Mouse (Mus musculus) layer of hippocampus, adult 9-10 months (tissue): Measurements from ENCODE around the gene Chmp1a.
"Not testable (repeated sequence)": the region's sequence is repeated elsewhere in the genome, so short reads cannot be mapped to it uniquely, and the experiment has no call there.

Experiments used
- DNase-seq: peaks from one replicate; pipeline ENCODE4 v3.0.0; 2022; ENCODE audit warnings: low spot score

Chmp1a gene

DNA sequence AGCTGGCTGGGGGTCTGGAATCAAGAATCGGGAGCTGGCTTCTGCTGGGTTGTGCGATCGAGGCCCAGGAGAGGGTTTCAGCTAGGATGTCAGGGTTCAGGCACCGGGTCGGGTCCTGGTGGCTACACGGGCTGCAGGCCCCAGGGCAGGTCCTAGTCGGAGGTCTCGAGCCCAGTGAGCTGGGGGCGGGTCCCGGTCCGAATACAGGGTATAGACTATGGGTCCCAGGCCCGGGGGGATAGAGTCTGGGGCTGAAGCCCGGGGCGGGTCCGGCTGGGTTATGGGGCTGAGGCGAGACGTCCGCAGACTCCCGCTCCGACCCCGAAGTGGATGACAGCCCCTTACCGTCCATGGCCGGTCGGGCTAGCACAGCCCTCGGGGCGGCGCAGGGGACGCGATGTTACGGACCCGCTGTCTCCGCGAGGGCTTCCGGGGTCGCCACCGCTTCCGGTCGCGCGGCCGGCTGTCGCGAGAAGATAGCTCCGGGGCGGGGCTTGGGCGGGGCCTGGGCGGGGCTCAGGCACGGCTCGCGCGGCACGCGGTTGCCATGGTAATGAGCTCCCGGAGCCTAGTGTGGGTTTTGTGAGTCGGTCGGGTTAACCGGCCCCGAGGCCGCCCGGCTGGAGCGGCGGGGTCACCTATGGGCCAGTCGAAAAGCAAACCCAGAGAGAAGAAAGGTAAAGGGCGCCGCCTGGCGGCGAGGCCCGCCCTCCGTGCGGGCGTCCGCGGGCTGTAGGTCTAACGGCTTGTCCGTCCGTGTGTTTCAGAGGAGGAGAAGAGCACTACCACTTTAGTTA lies at the start of gene Chmp1a, which contains the start of gene Spata33:
Gene Chmp1a, minus strand, starts transcription at position 443 of the 797 bp plus-strand sequence.
Gene Spata33, plus strand, starts transcription at position 512 of the 797 bp plus-strand sequence.
- DNase-seq = no peak

DNA sequence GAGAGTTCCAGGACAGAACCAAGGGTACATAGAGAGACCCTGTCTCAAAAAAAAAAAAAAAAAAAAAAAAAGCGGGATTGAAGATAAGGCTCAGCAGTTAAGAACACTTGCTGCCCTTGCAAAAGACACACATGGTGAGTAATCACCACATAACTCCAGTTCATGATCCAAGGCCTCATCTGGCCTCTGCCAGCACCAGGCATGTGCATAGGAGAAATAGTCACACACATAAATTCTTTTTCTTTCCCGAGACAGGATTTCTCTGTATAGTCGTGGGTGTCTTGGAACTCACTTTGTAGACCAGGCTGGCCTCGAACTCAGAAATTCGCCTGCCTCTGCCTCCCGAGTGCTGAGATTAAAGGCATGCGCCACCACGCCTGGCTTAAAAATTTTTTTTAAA lies 45.0 kb upstream of the Chmp1a start:
- DNase-seq = not testable (repeated sequence)

DNA sequence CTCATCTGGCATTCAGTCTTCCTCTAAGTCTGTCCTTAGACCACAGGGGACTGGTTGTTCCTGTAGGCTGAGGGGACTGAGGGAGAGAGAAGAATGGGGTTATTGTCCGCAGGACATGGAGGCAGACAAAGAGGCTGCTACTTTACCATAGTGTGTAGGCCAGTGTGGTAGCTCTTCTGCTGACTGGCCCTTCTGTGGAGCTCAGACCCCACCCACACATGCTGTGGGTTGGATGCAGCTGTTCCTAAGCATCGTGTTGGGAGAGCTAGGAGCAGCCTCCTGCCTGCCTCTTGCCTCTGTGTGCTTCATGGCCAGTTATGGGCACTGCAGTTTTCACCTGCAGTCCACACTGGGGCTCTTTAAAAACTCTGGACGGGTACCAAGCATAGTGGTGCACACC lies 44.6 kb upstream of the Chmp1a start:
- DNase-seq = no peak

DNA sequence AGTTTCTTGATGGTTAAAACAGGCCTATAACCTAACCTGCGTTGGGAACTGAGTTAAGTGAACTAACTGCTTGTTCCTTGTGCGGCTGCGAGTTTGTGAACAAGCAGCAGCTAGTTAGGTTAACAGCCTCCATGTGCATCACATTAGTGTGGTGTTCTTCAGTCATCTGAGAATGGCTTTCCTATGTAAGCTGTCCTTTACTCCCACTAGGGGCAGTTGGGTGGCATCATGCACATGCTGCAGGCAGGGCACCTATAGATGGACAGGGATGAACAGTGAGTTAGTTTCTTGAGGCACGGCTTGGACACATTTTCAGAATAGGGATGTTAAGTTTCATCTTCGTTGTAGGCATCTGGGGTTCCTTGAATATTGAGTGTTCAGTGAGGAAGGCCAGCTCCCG lies 42.6 kb upstream of the Chmp1a start:
- DNase-seq = no peak

GRCm38 (mm10) chr8:123254099-123254885 lies 41.7 kb upstream of the Chmp1a start, which contains the start of the genes Zfp276 and Vps9d1:
Gene Zfp276, plus strand, starts transcription at chr8:123254195.
Gene Vps9d1, minus strand, starts transcription at chr8:123254348.
- no peak for DNase-seq

DNA sequence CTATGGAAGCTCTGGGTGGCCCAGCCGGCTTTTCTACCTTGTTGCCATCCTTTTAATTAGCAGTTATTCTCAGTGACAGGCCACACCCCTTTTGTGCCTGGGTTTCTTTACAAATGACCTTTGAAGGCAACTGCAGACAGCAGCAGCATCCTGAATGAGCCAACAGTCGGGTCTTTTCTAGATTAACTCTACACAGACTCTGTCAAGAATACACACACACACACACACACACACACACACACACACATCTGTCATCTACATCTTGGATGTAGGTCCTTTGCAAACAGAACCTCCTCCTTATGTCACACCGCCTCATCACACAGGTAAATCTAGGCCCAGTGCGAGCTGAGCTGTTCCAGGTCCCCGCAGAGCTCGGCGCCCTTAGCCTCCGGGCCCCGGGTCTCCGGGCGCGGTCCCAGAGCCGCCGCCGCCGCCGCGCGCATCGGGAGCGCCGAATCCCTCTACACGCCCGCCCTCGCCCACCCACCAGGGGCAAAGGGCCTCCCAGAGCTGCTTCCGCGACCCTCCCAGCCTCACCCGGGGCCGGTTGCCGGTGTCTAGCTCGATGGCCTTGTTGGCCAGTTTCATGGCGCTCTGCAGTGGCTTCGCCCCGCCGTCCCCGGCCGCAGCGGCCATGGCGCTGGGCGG lies 41.0 kb upstream of the Chmp1a start:
- DNase-seq = no peak

- no peak for DNase-seq
Observed at GRCm38 (mm10) chr8:123252925-123253324, 40.4 kb upstream of the Chmp1a start.

GRCm38 (mm10) chr8:123250940-123251339 lies 38.4 kb upstream of the Chmp1a start:
- no peak for DNase-seq

GRCm38 (mm10) chr8:123248596-123248995 lies 36.0 kb upstream of the Chmp1a start:
- no peak for DNase-seq

GRCm38 (mm10) chr8:123247748-123248147 lies 35.2 kb upstream of the Chmp1a start:
- DNase-seq = no peak

- DNase-seq = no peak
Observed at GRCm38 (mm10) chr8:123245543-123245942, 33.0 kb upstream of the Chmp1a start.

DNA sequence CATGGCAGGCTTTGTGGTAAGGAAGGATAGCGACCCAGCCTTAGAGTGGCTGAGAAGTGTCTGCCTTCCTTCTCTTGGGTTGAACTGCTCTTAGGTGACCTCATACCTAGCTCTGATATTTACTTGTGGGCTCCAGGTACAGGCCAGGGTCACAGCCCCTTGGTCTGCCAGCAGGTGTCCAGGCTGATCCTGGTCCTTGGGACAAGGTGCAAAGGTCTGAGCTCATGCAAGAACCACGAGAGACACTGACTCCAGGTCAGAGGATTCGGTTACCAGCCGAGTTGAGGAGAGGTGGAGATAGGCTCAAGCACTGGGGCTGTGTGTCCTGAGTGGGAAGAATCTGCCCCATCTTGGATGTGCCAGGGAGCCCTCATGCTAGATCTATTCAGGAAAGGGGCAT lies 31.8 kb upstream of the Chmp1a start:
- no peak for DNase-seq

- no peak for DNase-seq
Observed at GRCm38 (mm10) chr8:123243053-123243452, 30.5 kb upstream of the Chmp1a start.

GRCm38 (mm10) chr8:123242107-123242923 lies 29.8 kb upstream of the Chmp1a start:
- DNase-seq = no peak

DNA sequence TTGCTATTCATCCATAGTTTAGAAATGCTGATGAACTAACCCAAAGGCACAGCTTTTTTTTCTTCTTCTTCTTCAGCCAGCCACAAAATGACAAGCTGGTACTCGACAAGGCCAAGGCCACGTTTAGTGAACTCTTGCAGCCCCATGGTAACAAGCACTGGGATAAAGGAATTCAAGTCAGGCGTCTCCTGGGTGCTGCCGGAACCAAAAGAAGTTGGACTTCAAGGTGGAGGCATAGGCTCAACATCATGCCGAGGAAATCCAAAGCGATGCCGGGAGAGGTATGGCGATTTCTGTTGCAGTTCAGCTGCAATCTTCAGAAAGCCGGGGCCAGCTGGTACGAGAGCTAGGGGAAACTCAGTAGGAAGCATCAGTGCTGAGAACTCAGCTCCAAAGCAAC lies 26.8 kb upstream of the Chmp1a start:
- no peak for DNase-seq

DNA sequence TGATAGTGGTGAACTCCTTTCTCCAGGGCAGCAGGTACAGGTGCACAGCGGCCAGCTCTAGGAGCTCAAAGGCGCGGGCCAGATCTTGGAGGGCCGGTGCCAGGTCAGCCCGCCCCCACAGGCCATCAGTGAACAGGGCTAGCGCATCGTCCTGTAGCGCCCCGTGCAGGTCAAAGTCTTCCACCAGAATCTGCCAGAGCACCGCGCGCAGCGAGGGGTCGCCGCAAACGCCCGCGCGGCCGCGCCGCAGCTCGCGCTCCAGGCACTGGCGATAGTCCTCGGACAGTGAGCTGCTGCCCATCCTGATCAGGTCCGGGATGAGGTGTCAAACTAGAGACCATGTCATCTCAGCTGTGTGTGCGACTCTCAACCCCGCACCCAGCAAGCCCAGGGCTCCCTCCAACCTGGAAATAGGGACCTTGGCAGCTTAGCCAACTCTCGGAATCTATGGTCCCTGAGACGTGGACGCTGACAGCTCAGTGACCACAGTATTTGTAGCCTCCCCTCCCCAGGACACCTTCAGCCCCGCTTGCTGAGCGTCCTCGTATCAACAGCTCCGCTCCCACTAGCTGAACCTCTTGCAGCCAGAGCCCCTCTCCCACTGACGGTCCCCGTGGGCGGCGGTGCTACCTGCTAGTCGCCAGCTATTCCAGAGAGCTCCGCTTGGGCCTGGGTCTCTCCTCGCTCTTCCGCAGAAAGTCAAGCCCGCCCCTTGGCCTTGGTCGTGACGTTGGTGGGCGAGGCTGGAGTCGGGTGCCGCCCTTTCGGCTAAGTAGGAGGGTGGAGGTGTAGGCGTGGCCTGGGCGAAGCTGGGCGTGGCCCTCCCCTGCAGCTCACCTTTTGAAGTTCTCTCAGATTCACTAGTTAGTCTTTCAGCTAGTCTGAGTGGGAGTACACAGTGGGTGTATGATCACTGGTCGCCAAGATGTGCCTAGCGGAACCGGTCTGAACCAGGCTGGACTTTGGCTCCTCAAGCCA lies 23.2 kb upstream of the Chmp1a start, which contains the start of gene Spata2l:
Gene Spata2l, minus strand, starts transcription at position 714 of the 978 bp plus-strand sequence.
- no peak for DNase-seq

- DNase-seq = no peak
Observed at GRCm38 (mm10) chr8:123234918-123235519, 22.5 kb upstream of the Chmp1a start.

- no peak for DNase-seq
Observed at GRCm38 (mm10) chr8:123233760-123234159, 21.2 kb upstream of the Chmp1a start.

DNA sequence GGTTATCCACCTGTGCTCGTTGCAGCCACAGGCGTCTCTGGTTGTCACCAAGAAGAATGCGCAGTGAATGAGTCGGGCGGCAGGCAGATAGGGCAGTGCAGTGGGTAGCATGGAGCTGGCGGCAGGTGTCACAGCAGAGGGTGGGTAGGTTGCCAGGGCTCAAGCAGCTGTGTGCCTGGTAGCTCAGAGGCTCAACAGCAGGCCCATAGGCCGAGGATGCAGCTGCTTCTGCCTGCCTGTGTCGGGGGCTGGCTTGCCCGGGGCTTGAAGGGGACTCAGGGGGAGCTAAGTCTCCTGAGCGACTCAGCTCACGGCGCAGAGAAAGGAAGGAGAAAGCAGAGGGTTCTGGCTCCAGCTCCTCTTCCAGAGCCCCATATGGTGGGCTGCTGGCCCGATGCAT lies 20.7 kb upstream of the Chmp1a start:
- no peak for DNase-seq

GRCm38 (mm10) chr8:123232553-123232952 lies 20.0 kb upstream of the Chmp1a start:
- no peak for DNase-seq
